Mouse (Mus musculus): ENCODE results near the gene Ccdc85b.
"Not testable (repeated sequence)": the region's sequence is repeated elsewhere in the genome, so short reads cannot be mapped to it uniquely, and the experiment has no call there.

Ccdc85b gene

DNA sequence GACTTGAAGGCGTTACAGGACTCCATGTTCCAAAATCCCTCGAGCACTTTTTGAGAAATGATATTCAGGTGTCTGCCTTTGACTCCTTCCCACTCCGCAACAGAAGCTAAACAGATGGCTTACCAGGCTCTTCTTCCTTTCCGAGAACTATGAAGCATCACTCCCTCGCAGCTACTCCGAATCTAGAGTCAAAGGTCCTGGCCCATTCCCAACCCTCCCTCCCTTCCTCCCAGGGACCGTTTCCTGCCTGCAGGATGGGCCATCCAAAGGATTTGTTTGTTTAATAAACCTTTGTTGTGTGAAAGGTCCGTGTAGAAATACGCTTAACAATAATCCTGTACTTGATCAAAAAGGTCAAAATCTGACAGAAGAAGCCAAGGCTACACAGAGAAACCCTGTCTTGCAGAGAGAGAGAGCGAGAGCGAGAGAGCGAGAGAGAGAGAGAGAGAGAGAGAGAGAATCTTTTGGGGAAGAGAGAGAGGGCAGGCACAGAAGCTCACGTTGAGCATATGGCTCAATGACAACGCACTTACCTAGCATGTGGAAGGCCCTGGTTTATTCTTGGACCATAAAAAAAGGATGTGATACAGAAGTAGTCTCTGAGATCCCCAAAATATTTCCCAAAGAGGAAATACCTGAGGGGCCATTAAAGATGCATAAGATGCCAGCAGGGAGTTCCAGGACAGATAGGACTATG is at the start of gene Ccdc85b:
TSS of gene Ccdc85b (minus strand) at position 149 of the 697 bp plus-strand sequence.
- peak in 1 of 2 experiments; percentile 37 for DNase-seq

DNA sequence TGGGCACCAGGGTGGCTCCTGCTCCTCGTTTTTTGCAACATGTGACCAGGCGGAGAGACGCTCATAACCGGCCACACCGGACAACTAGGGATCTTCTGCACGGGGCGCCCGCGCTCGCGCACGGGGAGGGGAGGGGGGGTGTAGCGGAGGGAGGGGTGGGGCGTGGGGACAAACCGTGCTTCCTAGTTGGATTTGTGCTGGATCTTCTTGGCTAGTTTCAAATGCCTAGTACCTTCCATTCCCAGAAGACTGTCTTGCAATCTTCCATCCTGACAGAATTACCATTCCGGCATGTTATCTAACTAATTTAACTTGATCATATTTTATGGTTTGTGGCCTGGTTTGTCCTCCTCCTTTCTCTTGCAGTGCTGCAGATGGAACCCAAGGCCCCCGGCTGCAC is 46.0 kb upstream of the Ccdc85b start, which contains the start of gene 1700020D05Rik:
TSS of gene 1700020D05Rik (minus strand) at position 101 of the 400 bp plus-strand sequence.
- no peak for DNase-seq

GRCm38 (mm10) chr19:5500330-5500875 is 42.7 kb upstream of the Ccdc85b start:
- no peak for DNase-seq

- no peak for DNase-seq
Measured at GRCm38 (mm10) chr19:5496052-5496370, 38.3 kb upstream of the Ccdc85b start.

GRCm38 (mm10) chr19:5495353-5496051 is 37.8 kb upstream of the Ccdc85b start:
- peak in 1 of 2 experiments; percentile 2 for DNase-seq

- no peak for DNase-seq
Measured at GRCm38 (mm10) chr19:5494314-5494713, 36.6 kb upstream of the Ccdc85b start.

- DNase-seq = not testable (repeated sequence)
Measured at GRCm38 (mm10) chr19:5493301-5493721, 35.6 kb upstream of the Ccdc85b start.

GRCm38 (mm10) chr19:5492641-5493040 is 34.9 kb upstream of the Ccdc85b start:
- no peak for DNase-seq

GRCm38 (mm10) chr19:5490898-5491708 is 33.4 kb upstream of the Ccdc85b start:
- peak; percentile 75 to 78 for DNase-seq

DNA sequence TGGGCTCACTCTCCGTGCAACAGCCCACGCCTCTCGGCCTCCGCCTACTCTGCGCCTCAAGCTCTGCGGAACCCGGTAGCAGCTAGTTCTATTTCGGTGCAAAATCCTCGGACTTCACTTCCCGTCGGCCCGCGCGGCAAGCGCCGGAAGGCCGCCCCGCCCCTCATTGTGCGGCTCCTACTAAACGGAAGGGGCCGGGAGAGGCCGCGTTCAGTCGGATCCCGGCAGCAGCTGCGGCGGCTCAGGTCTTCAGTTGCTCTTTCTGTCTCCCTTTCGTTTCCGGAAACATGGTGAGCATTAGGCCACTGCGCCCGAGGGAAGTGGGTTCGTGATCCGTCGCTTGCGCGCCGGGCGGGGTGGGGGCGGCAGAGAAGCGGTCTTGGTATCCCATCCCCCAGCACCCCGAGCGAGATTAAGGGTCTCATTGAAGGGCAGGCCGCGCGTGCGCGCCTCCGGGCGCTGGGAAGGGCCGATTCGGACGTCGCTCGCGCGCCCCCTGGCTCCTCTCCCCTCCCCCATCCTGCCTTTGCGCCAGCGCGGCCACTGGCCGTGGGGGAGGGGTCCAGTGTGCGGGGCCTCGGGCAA is 32.7 kb upstream of the Ccdc85b start, which contains the start of gene Cfl1:
TSS of gene Cfl1 (plus strand) at position 143 of the 585 bp plus-strand sequence.
- DNase-seq = peak; percentile 93 to 95

DNA sequence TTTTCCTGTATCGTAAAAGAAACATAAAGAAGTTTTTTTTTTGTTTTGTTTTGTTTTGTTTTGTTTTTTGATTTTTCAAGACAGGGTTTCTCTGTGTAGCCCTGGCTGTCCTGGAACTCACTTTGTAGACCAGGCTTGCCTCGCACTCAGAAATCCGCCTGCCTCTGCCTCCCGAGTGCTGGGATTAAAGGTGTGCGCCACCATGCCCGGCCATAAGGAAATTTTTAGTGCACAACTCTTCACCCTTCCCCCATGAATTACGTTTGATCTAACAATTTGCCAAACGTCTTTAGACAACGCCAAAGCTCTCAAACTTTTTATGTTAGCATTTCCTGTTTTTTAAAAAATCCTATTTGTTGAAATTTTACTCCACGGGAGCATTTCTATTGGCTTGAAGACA is 32.0 kb upstream of the Ccdc85b start:
- not testable (repeated sequence) for DNase-seq

GRCm38 (mm10) chr19:5488878-5489571 is 31.3 kb upstream of the Ccdc85b start:
- peak; percentile 94 to 95 for DNase-seq

DNA sequence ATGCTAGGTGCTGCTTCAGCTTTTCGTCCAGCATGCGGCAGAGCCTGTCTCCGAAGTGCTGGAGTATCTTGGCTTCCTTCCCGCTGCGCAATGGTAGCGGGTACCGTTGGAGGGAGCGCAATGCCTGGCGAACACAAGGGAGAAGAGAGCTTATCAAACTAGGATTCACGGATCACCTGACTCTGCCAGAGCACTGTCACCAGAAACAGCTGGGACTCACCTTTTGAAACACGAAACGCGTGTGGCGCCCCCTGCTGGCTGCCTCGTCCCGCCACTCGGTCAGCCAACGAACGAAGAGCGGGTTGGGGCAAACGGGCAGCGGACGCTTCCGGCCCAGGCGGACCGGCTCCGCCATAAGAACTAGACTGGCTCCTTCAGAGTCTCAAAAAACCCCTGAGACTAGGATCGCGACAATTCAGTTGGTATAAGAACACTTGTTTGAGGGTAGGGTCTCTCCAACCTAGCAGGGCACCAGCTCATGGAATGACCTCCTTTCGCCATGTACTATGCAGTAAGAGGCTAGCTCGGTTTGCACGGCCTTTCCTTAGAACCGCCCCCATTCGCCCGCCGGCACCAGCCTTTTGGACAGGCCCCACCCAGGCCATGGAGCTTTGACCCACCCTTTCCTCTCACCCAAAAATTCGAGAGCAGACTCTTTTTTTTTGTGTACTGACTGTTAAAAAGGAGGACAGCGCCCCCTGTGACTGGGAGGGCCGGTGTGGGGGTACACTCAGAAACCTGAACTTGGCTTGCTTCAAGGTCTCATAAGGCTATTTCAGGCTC is 30.3 kb upstream of the Ccdc85b start, which contains the start of gene Mus81:
TSS of gene Mus81 (minus strand) at position 635 of the 783 bp plus-strand sequence.
- DNase-seq = peak; percentile 97 to 98

DNA sequence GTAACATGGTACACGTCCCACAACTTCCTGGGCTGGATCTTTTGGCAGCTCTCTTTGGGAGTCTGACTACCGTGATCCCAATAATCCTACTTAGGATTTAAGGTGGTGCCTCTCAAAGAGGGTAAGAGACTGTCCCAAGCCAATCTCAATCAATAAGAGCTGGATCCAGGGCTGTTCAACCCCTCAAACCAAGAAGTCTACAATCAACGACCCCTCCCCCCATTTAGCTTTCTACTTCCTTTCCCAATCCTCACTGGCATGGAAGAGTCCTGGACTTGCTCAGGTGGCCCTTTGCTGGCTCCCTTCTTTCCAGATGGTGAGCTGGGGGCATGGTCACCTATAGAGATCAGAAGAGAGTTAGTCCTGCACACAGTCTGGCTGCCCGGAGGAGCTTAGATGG is 29.1 kb upstream of the Ccdc85b start:
- DNase-seq = peak in 1 of 2 experiments; percentile 14

DNA sequence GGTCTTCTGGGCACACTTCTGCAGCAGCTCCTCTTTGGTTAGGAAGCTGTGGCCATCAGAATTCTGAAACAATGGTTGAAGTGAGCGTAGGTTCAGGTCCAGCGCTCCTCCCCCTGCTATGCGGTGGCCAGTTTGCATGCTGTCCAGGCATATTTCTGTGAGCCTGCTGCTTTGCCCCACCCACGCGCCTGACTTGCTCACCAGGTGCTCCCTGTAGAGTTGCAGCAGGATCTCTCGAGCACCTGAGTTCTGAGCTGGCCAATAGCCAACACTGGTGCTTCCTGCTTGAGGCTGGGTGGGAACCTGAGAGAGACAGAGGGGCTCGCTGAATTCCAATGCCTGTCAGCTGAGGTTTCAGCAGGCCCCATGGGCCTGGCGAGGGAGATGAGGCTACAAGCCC is 28.6 kb upstream of the Ccdc85b start:
- DNase-seq = peak; percentile 73 to 75

- peak; percentile 83 for DNase-seq
Measured at GRCm38 (mm10) chr19:5485821-5486220, 28.1 kb upstream of the Ccdc85b start.

- peak in 1 of 2 experiments; percentile 57 for DNase-seq
Measured at GRCm38 (mm10) chr19:5485371-5485770, 27.7 kb upstream of the Ccdc85b start.

DNA sequence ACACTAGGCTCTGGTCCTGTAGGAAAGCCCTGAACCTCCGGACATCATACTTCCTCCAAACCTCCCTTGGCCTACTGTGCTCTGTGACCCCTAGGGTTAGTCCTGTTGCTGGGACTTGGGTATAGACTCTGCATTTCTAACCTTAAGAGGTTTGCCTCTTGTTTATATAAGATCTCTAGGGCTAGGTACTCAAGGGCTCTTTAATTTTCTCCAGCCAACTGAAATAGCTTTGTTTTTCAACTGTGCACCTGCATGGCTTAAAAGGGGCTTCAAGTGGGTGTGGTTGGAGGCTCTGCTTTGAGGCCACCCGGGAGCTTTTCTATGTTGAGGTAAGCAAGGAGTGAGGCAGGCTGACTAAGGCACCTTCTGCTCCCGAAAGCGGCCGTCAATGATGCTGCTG is 26.8 kb upstream of the Ccdc85b start:
- DNase-seq = no peak

DNA sequence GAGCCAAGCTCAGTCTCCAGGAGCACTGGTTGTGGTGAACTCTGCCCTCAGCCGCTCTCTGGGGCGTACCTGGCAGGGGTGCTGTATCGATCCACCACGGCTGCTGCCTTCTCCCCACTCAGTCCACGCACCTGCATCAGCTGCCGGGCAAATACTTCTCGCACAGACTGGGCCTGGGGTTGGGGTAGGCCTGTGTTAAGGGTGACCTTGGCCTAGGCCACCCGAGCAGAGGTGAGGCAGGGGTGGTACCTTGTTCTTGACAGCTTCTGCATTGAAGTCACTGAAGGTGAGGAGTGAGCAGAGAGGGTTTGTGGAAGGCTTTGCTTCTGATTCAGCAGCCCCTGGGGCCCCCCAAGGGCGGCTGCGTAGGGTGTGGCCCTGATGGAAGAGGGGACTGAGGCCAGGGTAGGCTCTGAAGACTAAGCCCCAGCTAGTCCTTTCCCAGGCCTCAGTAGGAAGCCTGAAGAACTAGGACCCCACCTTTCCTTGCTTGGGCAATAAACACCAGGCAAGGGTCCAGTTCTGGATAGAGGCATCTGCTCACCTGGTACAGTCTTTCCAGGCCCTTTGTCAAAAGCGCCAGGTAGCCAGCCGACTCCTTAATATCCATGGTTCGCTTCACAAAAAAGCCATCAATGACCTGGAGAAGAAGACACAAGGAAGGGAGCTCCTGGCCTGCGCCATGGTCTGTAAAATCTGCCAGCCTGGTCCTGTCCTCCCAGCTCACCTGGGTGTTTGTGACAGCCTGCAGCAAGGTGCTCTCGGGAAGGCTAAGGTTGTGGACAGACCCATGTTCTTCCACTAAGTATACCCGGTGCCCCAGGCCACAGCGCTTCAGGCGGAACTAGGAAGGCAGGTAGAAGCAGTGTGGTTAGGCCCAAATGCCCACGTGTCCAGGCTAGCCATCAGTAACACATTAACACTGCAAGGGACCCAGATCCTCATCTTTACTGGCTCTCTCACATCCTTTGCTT is 26.0 kb upstream of the Ccdc85b start:
- DNase-seq = peak in 1 of 2 experiments; percentile 23

GRCm38 (mm10) chr19:5481398-5481797 is 23.7 kb upstream of the Ccdc85b start:
- peak in 1 of 2 experiments; percentile 10 for DNase-seq
